Mouse (Mus musculus): ENCODE results near the gene Fbxo21.

The Fbxo21 gene

DNA sequence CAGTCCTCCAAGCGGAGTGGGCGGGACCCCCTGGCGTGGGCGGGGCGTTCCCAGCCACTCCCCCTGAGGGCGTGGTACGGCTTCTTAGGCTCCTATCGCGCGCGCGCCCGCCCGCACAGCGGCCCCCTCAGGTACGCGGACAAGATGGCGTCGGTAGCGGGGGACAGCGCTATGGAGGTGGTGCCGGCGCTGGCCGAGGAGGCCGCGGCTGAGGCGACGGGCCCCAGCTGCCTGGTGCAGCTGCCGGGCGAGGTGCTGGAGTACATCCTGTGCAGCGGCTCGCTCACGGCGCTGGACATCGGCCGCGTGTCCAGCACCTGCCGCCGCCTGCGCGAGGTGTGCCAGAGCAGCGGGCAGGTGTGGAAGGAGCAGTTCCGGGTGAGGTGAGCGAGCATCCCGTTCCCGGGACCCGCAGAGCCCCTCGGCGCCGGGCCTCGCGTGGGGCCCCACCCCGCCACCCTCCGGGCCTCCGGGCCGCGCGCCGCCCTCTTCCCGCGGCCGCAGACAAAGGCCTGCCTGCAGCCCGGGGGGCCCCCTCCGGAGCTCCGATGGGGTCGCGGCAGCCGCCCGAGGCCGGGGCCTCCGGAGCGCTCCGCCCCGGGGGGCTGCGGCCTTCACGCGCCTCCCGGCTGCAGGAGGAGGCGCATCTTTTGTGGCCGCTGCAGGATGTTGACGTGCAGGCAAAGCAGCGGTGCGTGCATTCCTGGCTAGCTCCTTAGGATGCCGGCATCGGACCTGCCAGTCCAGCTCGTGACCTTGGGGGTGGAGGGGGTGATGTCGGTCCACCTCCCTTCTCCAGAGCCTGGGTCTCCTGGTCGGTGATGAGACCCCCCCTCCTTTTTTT lies at the start of gene Fbxo21:
Gene Fbxo21 (plus strand): TSS at position 74 of the 844 bp plus-strand sequence.
- peak; percentile 100 for DNase-seq

DNA sequence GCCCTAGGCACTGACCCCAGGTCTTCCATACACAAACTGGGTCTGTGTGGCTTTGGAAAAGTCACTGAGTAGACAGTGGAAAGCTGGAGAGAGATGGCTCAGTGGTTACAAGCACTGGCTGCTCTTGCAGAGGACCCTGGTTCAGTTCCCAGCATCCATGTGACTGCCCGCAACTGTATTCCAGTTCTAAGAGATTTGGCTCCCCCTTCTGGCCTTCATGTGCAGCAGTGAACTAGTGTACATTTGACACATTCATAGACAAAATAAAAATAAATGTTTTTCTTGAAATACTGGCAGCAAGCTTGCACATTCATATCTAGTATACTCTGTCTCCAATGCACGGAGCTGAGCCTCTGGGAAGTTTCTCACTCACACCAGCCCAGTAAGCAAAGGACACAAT lies 48.0 kb upstream of the Fbxo21 start:
- no peak for DNase-seq

DNA sequence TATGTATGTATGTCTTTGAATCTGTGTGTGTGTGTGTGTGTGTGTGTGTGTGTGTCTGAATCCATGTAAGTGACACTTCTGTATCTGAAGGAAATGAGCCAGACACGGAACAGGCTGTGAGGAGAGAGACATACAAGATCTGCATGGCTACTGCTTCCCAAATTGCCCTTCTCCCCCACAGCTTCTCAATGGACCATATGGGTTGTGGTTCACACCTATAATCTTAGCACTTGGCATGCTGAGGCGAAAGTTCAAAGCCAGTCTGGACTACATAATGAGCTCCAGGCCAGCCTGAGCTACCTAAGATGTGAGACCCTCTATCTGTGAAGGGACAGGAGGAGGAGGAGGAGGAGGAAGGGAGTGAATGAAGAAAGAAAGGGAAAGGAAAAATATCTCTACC lies 44.3 kb upstream of the Fbxo21 start:
- no peak for DNase-seq

DNA sequence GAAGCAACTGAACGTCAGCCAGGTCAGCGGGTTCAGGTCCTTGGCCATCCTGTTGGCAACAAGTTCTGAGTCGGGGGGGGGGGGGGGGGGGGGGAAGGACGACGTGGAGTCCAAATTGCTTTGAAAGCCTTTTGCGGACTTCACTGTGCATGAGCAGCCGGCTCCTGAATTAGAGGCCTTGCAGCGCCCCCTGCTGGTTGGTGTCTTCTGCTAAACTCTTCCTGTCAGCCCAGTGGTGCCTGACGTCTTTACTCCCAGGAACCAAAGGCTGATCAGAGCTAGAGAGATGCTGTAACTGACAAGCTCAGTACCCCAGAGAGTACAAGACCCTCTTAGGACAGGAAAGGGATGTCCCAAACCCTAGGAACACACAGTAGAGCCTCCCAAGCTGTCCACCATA lies 43.7 kb upstream of the Fbxo21 start:
- DNase-seq, result peak; percentile 93

DNA sequence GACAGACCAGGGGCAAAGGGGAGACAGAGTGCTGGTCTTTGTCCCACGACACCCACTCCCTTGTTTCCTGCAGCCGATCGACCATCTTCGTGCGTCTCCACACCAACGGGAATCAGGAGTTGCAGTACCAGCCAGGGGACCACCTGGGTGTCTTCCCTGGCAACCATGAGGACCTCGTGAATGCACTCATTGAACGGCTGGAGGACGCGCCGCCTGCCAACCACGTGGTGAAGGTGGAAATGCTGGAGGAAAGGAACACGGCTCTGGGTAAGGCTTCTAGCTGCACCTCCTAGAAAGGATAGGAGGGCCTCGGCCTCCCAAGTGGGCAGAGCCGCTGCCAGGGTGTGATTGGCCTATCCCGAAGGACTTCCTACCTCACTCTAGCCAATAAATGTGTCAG lies 40.2 kb upstream of the Fbxo21 start:
- DNase-seq, result no peak

DNA sequence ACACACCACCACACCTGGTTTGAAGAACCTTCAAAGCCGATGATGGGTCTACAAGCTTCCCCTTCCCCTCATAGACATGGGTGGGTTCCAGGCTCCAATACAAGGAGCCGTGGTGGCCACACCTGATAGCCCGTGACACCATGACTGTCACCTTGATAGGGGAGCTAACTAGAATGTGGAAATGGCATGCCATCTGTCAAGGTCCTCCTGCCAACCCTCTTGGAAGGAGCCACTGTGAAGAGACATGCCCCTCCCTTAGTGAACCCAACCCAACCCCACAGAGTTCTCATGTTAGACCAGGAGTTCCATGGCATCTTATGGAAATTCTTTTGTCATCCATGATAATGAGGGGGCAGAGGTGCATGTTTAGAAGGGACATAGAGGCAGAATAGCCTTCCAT lies 39.3 kb upstream of the Fbxo21 start:
- DNase-seq, result no peak

DNA sequence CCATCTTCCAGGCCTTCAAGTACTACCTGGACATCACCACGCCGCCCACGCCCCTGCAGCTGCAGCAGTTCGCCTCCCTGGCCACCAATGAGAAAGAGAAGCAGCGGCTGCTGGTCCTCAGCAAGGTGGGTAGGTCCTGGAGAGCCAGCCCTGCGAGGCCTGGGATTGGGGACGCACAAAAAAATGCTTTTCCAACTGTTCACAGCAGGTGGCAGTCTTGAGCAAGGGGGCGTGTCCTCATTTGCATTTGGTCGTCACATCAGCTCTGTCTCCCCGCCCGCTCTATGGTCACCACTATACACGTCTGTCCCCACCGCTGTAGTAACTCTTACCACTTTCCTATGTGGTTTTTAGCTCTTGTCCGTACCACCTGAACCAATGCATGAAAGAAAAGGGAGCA lies 38.3 kb upstream of the Fbxo21 start:
- DNase-seq, result peak; percentile 89

DNA sequence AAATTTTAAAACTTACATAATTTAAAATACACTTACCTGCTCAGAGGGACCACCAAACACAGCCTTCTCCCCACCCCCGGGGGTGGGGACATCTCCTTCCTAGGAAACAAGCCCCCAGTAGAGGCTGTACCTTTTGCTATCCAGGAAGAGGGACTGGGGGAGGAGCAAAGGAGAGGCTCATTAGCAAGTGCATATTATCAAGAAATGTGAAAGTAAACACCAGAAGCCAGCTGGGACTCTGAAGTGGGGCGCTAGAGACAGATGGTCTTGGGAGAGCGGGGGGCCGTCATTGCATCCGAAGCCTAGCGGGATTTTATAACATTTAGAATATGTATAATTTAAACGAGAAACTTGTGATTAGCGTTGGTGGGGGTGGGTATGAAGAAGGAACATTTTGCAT lies 37.1 kb upstream of the Fbxo21 start:
- no peak for DNase-seq

DNA sequence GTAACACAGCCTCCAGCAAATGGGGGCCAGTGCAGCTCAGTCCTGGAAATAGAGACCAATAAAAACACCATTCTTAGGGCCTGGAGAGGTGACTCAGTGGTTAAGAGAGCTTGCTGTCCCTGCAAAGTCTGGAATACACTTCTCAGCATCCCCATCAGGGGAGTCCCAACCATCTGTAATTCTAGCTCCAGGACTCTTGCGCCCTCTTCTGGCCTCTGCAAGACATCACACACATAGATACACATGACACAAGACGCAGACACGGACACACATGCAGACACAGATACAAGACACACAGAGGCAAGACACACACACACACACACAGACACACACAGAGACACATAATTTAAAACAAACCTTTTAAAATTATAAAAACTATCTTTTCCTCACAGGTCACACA lies 35.0 kb upstream of the Fbxo21 start:
- no peak for DNase-seq

DNA sequence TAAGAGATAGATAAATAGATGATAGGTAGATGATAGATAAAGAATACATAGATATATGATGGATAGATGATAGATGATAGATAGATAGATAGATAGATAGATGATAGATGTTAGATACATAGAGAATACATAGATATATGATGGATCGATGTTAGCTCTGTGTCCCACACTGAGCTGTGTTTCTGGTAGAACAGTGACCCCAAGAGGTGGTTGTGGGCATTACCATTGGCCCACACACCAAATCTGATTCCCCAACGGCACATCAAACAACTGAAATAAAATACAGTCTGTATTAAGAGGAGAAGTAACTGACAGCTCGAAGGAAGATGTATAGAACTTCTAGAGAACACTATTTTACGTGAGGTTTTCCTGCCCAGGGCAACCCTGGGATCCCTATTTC lies 29.9 kb upstream of the Fbxo21 start:
- no peak for DNase-seq

DNA sequence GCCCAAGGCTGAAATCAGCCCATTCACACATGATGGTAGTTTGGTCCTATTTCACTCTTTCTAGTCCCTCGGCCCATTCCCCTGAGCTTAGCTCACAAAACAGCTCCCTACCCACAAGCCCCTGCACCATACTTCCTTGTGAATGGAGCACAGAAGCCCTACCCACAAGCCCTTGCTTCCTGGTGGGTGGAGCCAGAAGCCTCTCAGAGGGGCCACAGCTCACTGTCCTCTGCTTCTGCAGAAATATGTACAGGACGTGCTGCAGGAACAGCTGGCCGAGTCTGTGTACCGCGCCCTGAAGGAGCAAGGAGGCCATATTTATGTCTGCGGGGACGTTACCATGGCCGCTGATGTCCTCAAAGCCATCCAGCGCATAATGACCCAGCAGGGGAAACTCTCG lies 27.1 kb upstream of the Fbxo21 start:
- DNase-seq, result no peak

DNA sequence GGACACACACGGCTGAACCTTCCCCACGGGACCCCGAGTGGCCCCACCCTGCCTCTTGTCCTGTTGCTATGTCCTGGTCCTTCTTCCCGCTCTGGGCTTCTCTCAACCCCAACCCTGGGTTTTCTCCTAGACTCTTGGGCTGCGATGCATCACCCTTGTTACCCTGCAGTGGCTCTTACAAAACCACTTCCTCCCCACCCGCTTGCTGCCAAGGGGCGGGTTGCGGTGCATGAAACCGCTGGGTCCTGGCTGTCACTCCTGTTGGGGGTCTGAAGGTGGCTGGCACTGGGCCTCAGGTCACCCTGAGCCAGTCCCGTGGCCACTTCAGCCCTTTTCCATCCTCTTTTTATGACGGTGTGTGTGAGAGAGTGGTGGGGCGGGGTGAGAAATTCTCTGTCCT lies 22.6 kb upstream of the Fbxo21 start:
- no peak for DNase-seq

DNA sequence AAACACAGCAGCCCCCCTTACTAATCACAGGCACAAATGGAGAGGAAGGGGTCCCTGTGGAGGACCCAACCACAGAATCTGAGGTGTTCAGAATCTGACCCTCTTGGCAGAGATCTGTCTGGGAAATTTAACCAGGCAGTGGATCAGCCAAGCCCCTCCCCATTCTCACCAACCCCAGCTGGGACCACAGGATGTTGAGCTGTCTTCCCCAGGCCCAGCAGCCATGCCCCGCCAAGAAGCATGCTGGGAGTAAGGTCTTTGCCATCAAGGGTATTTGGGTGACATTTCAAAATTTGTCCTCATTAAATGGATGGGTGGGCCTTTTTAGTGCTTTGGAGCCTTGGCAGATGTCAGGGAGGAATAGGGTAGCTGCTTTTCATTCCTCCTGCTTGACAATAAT lies 22.1 kb upstream of the Fbxo21 start:
- no peak for DNase-seq

DNA sequence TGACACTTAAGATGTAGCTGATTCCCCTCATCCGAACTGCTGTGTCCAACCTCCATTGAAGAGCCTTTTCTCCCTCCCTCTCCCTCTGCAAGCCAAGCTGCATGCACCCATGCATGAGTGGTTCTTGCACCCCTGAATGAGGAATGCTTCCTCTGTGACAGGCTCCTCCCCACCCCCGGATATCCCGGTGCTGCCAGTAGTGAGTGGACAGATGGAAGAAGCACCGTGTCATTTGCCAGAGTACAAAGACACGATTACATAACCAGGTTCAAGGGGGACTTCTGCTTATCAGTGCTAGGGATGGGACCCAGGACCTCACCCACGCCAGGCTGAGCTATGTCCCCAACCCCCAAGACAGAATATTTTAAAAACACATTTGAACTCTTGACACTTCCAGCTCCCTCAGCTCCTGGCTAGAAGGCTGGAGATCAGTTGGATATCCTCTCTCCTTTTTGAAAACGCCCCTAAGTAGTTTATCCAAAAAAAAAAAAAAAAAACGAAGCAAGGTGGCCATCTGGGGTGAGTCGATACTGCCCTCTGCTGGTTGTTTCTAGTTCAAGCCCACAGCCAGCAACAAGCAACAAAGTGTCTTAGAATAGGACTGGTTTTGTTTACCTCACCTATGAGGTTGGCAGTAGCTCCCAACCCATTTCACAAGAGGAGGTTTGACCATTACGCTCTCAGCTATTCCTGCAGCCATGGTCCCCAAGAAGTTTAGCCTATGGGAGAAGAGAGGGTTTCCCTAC lies 20.7 kb upstream of the Fbxo21 start:
- DNase-seq, result peak; percentile 90

DNA sequence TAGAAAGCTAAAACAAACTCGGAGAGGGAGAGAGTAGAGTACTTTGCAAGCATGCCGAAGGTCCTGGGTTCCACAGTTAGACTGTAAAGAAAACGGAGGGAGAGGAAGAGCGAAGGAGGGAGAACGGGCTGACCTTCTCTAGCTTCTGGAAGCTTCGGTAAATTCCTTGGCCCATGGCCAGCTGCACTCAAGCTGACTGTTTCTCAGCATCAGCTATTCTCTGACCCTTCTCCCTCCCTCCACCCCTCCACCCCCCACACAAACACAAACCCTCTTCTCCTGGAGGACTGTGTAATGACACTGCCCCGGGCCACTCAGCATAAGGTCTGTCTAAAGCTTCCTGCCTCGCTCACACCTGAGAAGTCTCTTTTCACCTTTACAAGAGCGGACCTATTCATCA lies 11.8 kb upstream of the Fbxo21 start:
- no peak for DNase-seq

DNA sequence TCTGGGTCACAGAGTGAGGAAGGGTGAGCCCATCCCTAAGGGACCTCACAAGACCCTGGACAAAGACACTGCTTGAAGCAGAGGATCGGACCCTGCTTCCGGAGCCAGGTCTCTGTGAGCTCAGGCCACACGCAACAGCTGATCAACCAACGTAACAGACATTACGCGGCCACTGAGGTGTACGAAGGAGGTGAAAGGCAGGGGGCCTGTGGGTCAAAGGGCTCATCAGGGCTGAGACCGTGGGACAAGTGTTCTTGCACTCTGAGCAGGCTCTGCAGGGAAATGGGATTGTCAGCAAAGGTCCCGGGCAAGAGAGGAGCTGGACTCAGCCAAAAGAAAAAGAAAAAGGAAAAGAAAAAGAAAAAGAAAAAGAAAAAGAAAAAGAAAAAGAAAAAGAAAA lies 9.6 kb upstream of the Fbxo21 start:
- DNase-seq, result no peak

DNA sequence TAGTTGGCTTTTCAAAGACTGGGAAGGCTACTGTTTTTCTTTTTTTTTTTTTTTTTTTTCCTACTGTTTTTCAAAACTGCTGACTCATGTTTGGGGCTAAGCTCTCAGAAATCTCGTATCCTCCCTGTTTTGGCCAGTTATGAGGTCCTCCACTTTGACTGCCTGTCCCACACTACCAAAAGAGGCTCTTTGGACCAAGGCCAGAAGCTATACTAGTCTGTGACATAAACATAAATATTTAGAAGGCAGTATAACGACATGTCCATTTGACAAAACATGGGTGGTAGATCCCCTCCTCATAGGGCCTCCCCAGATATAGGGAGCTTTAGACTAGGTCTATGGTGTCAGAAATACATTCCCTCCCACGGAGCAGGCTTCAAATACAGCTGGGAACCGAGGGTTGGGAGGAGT lies 8.9 kb upstream of the Fbxo21 start:
- no peak for DNase-seq

DNA sequence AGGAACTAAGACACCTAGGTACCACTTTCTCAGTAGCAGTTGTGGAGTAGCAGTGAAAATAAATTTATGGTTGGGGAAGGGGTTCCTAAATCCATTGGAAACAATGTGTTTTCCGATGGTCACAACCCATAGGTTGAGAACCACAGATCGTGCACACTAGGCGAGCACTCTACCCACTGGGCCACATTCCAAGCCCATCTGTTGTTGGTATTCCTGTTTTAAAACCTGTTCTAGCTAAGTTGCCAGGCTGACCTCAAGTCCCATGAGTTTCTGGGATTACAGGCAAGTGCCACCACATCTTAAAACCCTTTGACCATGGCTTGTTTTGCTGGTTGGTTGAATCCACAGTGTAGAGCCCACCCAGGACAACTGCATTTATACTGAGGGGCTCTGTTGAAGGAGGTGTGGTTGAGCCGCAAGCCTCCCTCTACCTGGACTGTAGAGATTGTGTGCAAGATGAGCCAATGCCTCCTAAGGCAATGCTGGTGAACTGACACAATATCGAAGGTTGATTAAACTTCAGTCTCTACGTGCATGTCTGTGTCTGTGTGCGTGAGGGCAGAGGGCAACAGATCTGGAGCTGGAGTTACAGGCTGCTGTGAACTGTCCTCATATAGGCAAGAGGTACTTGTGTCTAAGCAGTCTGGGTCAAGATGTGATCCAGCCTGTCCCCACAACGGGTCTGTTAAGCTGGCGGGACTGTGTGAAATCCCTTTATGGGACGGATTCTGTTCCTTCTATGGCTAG lies 6.7 kb upstream of the Fbxo21 start:
- no peak for DNase-seq

DNA sequence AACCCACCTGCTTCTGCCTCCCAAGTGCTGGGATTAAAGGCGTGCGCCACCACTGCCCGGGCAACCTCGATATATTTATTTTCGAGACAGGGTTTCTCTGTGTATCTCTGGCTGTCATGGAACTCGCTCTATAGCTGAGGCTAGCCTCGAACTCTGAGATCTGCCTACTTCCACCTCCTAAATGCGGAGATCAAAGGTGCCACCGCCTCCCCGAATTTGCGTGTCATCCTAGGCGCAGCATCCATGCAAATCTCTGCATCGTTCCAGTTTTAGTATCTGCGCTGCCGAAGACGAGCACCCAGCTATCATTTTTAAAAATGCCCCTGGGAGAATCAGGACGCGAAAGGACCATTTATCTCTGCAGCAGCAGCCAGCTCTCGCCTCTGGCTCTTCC lies 270 bp upstream of the Fbxo21 start:
- no peak for DNase-seq

DNA sequence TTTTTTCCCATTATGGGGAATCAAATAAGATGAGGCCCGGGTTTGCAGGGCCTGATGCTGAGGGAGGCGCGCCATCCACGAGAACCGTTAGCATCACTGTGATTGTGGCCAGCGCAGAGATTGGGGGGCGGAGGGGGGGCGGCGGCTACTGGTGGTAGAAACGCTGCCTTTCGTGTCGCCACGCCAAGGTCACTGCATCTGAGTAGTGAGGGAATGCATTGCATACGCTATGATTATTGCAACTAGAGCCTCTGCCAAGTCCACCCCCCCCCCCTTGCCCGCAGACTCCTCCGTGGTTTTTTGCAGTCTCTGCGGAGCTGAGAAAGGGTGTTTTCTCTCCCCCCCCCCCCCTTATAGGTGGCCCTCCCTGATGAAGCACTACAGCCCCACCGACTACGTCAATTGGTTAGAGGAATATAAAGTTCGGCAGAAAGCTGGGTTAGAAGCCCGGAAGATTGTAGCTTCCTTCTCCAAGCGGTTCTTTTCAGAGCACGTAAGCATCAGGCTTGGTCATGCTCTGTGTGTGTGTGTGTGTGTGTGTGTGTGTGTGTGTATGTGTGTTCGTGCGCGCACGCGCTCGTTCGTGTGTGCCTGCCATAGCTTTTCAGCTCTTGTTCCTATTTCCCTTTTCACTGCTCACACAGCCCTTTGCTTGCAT lies 1.1 kb downstream of the Fbxo21 start:
- DNase-seq, result peak; percentile 92

DNA sequence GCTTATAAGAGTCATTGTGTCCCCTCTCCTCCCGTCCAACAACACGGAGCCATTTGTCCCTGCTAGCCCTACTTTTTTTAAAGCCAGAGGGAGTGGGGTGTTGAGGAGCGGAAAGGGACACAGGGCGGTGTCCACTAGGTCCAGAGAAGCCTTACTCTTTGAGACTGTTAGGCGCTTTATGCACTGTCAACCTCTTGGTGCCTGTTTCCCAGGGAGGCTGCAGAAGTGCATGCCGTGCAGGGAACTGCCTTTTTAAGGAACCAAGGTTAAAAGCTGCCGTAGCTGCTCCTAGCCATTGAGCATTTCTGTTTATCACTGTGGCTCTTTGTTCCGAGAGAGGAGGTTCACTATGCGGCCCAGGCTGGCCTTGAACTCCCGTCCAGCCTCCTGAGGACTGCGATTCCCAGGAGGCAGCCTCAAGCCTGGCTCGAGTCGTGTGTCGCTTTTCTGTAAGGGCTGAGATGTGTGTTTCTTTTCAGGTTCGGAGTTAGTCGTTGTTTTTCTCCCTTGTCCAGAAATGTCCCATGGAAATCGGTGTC lies 1.7 kb downstream of the Fbxo21 start:
- DNase-seq, result no peak

DNA sequence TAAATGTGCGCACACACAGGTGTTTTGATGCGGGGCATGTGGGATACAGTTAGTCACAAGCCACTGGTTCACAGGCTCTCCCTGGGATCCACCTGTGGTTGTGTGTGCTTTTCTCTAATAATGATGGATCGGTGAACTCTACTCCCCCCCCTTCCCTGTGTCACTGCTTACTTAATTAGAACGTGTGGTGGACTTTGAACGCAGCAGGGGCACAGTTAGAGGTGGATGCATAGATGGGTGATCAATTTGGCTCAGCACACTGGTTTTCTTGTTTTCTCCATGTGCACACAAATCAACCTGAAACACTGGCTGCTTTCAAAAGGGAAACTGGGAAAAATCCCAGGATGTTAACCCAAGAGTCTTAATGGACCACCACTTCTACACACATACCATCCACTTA lies 2.6 kb downstream of the Fbxo21 start:
- DNase-seq, result no peak

DNA sequence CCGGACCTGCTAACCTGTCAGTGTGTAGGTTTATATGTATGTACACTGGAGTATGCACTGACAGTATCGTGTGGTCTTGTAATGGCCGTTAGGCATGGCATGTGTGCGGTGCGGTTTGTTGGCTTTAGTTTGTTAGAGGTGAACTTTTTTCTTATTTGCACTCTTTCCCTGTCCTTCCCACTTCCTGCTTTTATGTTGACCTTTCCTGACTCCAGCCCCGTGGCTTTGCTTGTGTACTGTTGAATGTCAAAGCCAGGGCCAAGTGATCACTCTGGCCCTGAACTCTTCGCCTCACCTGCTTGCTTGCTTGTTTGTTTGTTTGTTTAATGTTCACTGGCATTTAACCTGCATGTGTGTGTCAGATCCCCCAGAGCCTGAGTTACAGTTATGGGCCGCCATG lies 4.4 kb downstream of the Fbxo21 start:
- no peak for DNase-seq
